Comparison of ENCODE assay signal across 18 mouse cellular contexts in genomic region chr6:99376721-99377120, GRCm38 (mm10).
DNase-seq lines count a peak whose midpoint lies in the region; ATAC-seq and TF ChIP-seq lines count a peak whose summit lies in the region.
"Had no signal": no experiment of that assay in that cellular context is flagged by ENCODE, and none has a peak within 500 bp of the region (broad histone marks: within the 10 kb centered on the region; RNA-seq: fewer than 3 reads in every experiment).

No protein-coding gene starts in this region.

- no peaks in the 10 kb centered on the region for H3K9me3 ChIP-seq in hindbrain, embryonic 15.5 days
- no peaks in the 10 kb centered on the region for H3K9me3 ChIP-seq in hindbrain, embryonic 14.5 days (ENCODE audit: control insufficient read depth, low read length)
- no peaks in the 10 kb centered on the region for H3K9me3 ChIP-seq in forebrain, embryonic 16.5 days (ENCODE audit: control insufficient read depth, low read length)
- no peaks in the 10 kb centered on the region for H3K9me3 ChIP-seq in limb, embryonic 15.5 days
- H3K9me3 ChIP-seq: hindbrain, embryonic 12.5 days; liver, embryonic 13.5 days; stomach, embryonic 15.5 days had no signal

- no peaks in the 10 kb centered on the region for H3K27me3 ChIP-seq in hindbrain, embryonic 15.5 days
- H3K27me3 ChIP-seq in hindbrain, embryonic 14.5 days (ENCODE audit: control insufficient read depth, insufficient read depth, low read length): no peaks in the 10 kb centered on the region
- no peaks in the 10 kb centered on the region for H3K27me3 ChIP-seq in spleen, adult 2 months (ENCODE audit: control insufficient read depth, insufficient read depth, low read length)
- no peaks in the 10 kb centered on the region for H3K27me3 ChIP-seq in forebrain, embryonic 16.5 days (replicated peaks; ENCODE audit: control insufficient read depth, insufficient read depth, low read length)
- H3K27me3 ChIP-seq in limb, embryonic 15.5 days: no peaks in the 10 kb centered on the region
- H3K27me3 ChIP-seq: hindbrain, embryonic 12.5 days; liver, embryonic 13.5 days; stomach, embryonic 15.5 days had no signal

- WGBS in hindbrain, embryonic 15.5 days: 83% methylated on average over 8 of the region's 8 CpGs
- 83% methylated on average over 8 of the region's 8 CpGs for WGBS in hindbrain, embryonic 14.5 days
- 83% methylated on average over 8 of the region's 8 CpGs for WGBS in spleen, adult 2 months
- 67% methylated on average over 8 of the region's 8 CpGs for WGBS in forebrain, embryonic 16.5 days
- WGBS in limb, embryonic 15.5 days: 42% methylated on average over 8 of the region's 8 CpGs

- H3K9ac ChIP-seq in hindbrain, embryonic 15.5 days: no peak overlapping the region
- no peak overlapping the region for H3K9ac ChIP-seq in hindbrain, embryonic 14.5 days
- H3K9ac ChIP-seq in forebrain, embryonic 16.5 days (replicated peaks; ENCODE audit: low read depth, low read length): no peak overlapping the region; the same call in 1 of the 2 replicates
- H3K9ac ChIP-seq in limb, embryonic 15.5 days: no peak overlapping the region
- H3K9ac ChIP-seq: hindbrain, embryonic 12.5 days; liver, embryonic 13.5 days; stomach, embryonic 15.5 days had no signal

- TF ChIP-seq POLR2A in spleen, adult 2 months (IDR thresholded peaks at IDR 0.05; ENCODE audit: low read depth, low read length): no peak

- peaks cover 26% of the 10 kb centered on the region for H3K4me1 ChIP-seq in hindbrain, embryonic 15.5 days (replicated peaks)
- peaks cover 18% of the 10 kb centered on the region; the same call in 1 of the 2 replicates for H3K4me1 ChIP-seq in hindbrain, embryonic 14.5 days (replicated peaks; ENCODE audit: control insufficient read depth, insufficient read depth, low read length)
- H3K4me1 ChIP-seq in spleen, adult 2 months (ENCODE audit: control insufficient read depth, insufficient read depth, insufficient read length): peaks cover 36% of the 10 kb centered on the region
- H3K4me1 ChIP-seq in forebrain, embryonic 16.5 days (replicated peaks; ENCODE audit: control insufficient read depth, insufficient read depth, low read length): peaks cover 40% of the 10 kb centered on the region
- H3K4me1 ChIP-seq in limb, embryonic 15.5 days: peaks cover 51% of the 10 kb centered on the region

- no peak for DNase-seq in hindbrain, embryonic 14.5 days (ENCODE audit: low spot score)
- no peak for DNase-seq in spleen, adult 2 months (ENCODE audit: low read depth in 1 of 2, low spot score in 2 of 2)
- DNase-seq in spleen, adult 18-20 months: no peak
- no peak for DNase-seq in Muller cell, postnatal 12 days (ENCODE audit: inconsistent ontology term)
- DNase-seq in urinary bladder, postnatal 25 days (ENCODE audit: low spot score): no peak
- DNase-seq: kidney, adult 18-20 months; kidney, postnatal 36 days; liver, embryonic 13.5 days; right cerebral cortex, postnatal 4 days; thymus, postnatal 36 days had no signal

- H3K4me2 ChIP-seq in hindbrain, embryonic 15.5 days: no peak overlapping the region
- no peak overlapping the region for H3K4me2 ChIP-seq in hindbrain, embryonic 14.5 days (replicated peaks)
- peak overlapping the region; percentile 37 for H3K4me2 ChIP-seq in forebrain, embryonic 16.5 days (ENCODE audit: low read length)
- H3K4me2 ChIP-seq in limb, embryonic 15.5 days: no peak overlapping the region
- H3K4me2 ChIP-seq: hindbrain, embryonic 12.5 days; liver, embryonic 13.5 days; stomach, embryonic 15.5 days had no signal

- H3K4me3 ChIP-seq in hindbrain, embryonic 15.5 days: no peak overlapping the region
- no peak overlapping the region for H3K4me3 ChIP-seq in hindbrain, embryonic 14.5 days (replicated peaks; ENCODE audit: low read length)
- no peak overlapping the region for H3K4me3 ChIP-seq in spleen, adult 2 months (ENCODE audit: extremely low read depth, insufficient read depth, insufficient read length)
- no peak overlapping the region for H3K4me3 ChIP-seq in forebrain, embryonic 16.5 days (replicated peaks; ENCODE audit: low read length)
- H3K4me3 ChIP-seq in limb, embryonic 15.5 days: no peak overlapping the region
- H3K4me3 ChIP-seq: erythroblast, embryonic 14.5 days; hindbrain, embryonic 12.5 days; liver, embryonic 13.5 days; myocyte; stomach, embryonic 15.5 days had no signal

- TF ChIP-seq CTCF in spleen, adult 2 months (IDR thresholded peaks at IDR 0.05; ENCODE audit: extremely low read depth, insufficient read depth, insufficient read length, insufficient replicate concordance): no peak

- ATAC-seq in hindbrain, embryonic 15.5 days (ENCODE audit: low FRiP score, low read depth): no peak
- no peak for ATAC-seq in hindbrain, embryonic 14.5 days (ENCODE audit: low FRiP score)
- peak; percentile 17; the same call in 1 of the 2 replicates for ATAC-seq in forebrain, embryonic 16.5 days
- ATAC-seq in limb, embryonic 15.5 days (ENCODE audit: insufficient number of reproducible peaks, low FRiP score, low TSS enrichment, low read depth): 0 out of 2 replicates have a peak, but pooled peaks have one; percentile 40
- ATAC-seq: activated CD4-positive, CD25-positive, alpha-beta regulatory T cell, adult 4 months had no signal

- no peaks in the 10 kb centered on the region for H3K36me3 ChIP-seq in hindbrain, embryonic 15.5 days
- H3K36me3 ChIP-seq in hindbrain, embryonic 14.5 days (replicated peaks; ENCODE audit: control insufficient read depth, insufficient read depth): no peaks in the 10 kb centered on the region
- no peaks in the 10 kb centered on the region for H3K36me3 ChIP-seq in spleen, adult 2 months (ENCODE audit: control insufficient read depth, insufficient read depth, low read length)
- H3K36me3 ChIP-seq in forebrain, embryonic 16.5 days (ENCODE audit: control insufficient read depth, insufficient read depth): no peaks in the 10 kb centered on the region
- H3K36me3 ChIP-seq in limb, embryonic 15.5 days: no peaks in the 10 kb centered on the region
- H3K36me3 ChIP-seq: hindbrain, embryonic 12.5 days; liver, embryonic 13.5 days; stomach, embryonic 15.5 days had no signal

- peak overlapping the region; percentile 23; the same call in 1 of the 2 replicates for H3K27ac ChIP-seq in hindbrain, embryonic 15.5 days (replicated peaks)
- no peak overlapping the region for H3K27ac ChIP-seq in hindbrain, embryonic 14.5 days
- H3K27ac ChIP-seq in spleen, adult 2 months (ENCODE audit: insufficient read depth, low read length): peak overlapping the region; percentile 78
- H3K27ac ChIP-seq in forebrain, embryonic 16.5 days (ENCODE audit: low read length): peak overlapping the region; percentile 86
- no peak overlapping the region for H3K27ac ChIP-seq in limb, embryonic 15.5 days
- H3K27ac ChIP-seq: hindbrain, embryonic 12.5 days; liver, embryonic 13.5 days; stomach, embryonic 15.5 days had no signal

Comparison
In these comparisons a context has a peak if more than half of its experiments do, and no peak if none do; other contexts are left out.
1. H3K27ac ChIP-seq: peak in hindbrain, embryonic 15.5 days (single experiment), spleen, adult 2 months (single experiment) and forebrain, embryonic 16.5 days (single experiment); none in hindbrain, embryonic 14.5 days (single experiment) and limb, embryonic 15.5 days (single experiment).
2. ATAC-seq: peak in forebrain, embryonic 16.5 days (single experiment) and limb, embryonic 15.5 days (single experiment); none in hindbrain, embryonic 15.5 days (single experiment) and hindbrain, embryonic 14.5 days (single experiment).